Mouse (Mus musculus) intestine, postnatal 0 days (tissue): ENCODE measurements around the gene Sap25. TPM values are rescaled to one million over a fixed set of nuclear protein-coding genes. Genes with fewer than 3 reads are reported as not detected.
A peak's percentile ranks its signal among the peaks of the same experiment; 100 is the strongest.

ENCODE experiments used
- ATAC-seq: fragments of 200-750 bp; cut with Nextera tagmentation; 2 replicates; pipeline ENCODE4 v1.8.0; 2017; ENCODE audit warnings: mild to moderate bottlenecking, moderate TSS enrichment, moderate library complexity
- H3K27ac ChIP-seq: fragments of 300-500 bp; sonication (generic); 2 replicates; pipeline ENCODE4 v1.5.1; 2014; ENCODE audit warnings: mild to moderate bottlenecking, low read depth, low read length, moderate library complexity
- H3K27me3 ChIP-seq: fragments of 300-500 bp; sonication (generic); replicated peaks from 2 replicates; pipeline ENCODE4 v1.6.1; 2014; ENCODE audit warnings: low read length, mixed read lengths; ENCODE audit not compliant: control insufficient read depth, insufficient read depth
- H3K36me3 ChIP-seq: fragments of 300-500 bp; sonication (generic); 2 replicates; pipeline ENCODE4 v1.6.1; 2014; ENCODE audit warnings: mild to moderate bottlenecking, moderate library complexity; ENCODE audit not compliant: control insufficient read depth, insufficient read depth
- H3K4me1 ChIP-seq: fragments of 300-500 bp; sonication (generic); replicated peaks from 2 replicates; pipeline ENCODE4 v1.6.1; 2014; ENCODE audit warnings: antibody characterized with exemption, low read length, mixed read lengths; ENCODE audit not compliant: control insufficient read depth, insufficient read depth
- H3K4me2 ChIP-seq: fragments of 300-500 bp; sonication (generic); replicated peaks from 2 replicates; pipeline ENCODE4 v1.6.1; 2014; ENCODE audit warnings: low read depth, mild to moderate bottlenecking, moderate library complexity
- H3K4me3 ChIP-seq: fragments of 300-500 bp; sonication (generic); 2 replicates; pipeline ENCODE4 v1.5.1; 2014; ENCODE audit warnings: low read depth, low read length
- H3K9ac ChIP-seq: fragments of 300-500 bp; sonication (generic); 2 replicates; pipeline ENCODE4 v1.6.1; 2014; ENCODE audit warnings: mild to moderate bottlenecking, low read depth, low read length
- H3K9me3 ChIP-seq: fragments of 300-500 bp; sonication (generic); 2 replicates; pipeline ENCODE4 v1.6.1; 2016; ENCODE audit warnings: mixed run types; ENCODE audit not compliant: control insufficient read depth
- CTCF ChIP-seq: sonication (generic); IDR thresholded peaks from 2 replicates; pipeline ENCODE4 v1.5.1; 2016; ENCODE audit warnings: low read depth, mild to moderate bottlenecking, control low read depth, antibody characterized with exemption, moderate library complexity
- WGBS: fragments of 180-500 bp; shearing (Covaris S2); extraction: QIAGEN DNeasy Blood & Tissue Kit; methylation state at CpG from one replicate; pipeline ENCODE4 v1.1.7; 2014; 5-methylcytosine and 5-hydroxymethylcytosine counted together
- polyA plus RNA-seq: library from polyadenylated mRNA; unstranded; fragments of >200 nt; fragmentation: Nextera tagmentation; extraction: Ambion mirVana; gene quantifications from 2 replicates; pipeline ENCODE4 v1.2.1, GENCODE M21; 2015

The Sap25 gene
- polyA plus RNA-seq, 1 experiment from 2014 or later: 2.3 TPM

DNA sequence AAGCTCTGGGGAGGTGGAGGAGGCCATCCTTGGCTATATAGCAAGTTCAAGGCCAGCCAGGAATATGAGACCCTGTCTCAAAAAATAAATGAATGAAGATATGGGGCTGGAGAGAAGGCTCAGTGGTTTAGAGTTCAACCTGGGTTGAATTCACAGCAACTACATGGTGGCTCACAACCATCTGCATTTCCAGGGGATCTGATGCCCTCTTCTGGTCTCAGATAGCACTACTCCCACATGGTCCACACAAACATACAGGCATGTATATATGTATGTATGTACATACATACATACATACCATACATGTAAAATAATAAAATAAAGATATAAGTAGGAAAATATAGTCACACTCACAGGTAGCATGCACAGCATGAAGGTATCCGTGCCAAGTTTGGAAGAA is 29.1 kb downstream of the Sap25 start:
- H3K36me3 ChIP-seq: peaks cover 16% of the 10 kb centered on the region
- H3K9ac ChIP-seq: no peak overlapping the region
- no peak overlapping the region for H3K4me3 ChIP-seq
- TF ChIP-seq CTCF: peak; percentile 69
- H3K9me3 ChIP-seq: no peaks in the 10 kb centered on the region
- ATAC-seq: no peak
- WGBS: 89% methylated on average over 1 of the region's 1 CpGs
- no peak overlapping the region for H3K27ac ChIP-seq
- peaks cover 10% of the 10 kb centered on the region for H3K4me1 ChIP-seq
- no peaks in the 10 kb centered on the region for H3K27me3 ChIP-seq
- H3K4me2 ChIP-seq: no peak overlapping the region

GRCm38 (mm10) chr5:137671443-137672240 is 30.5 kb downstream of the Sap25 start:
- peak overlapping the region; percentile 92 for H3K27ac ChIP-seq
- H3K36me3 ChIP-seq: peaks cover 10% of the 10 kb centered on the region
- no peak overlapping the region for H3K4me3 ChIP-seq
- H3K27me3 ChIP-seq: no peaks in the 10 kb centered on the region
- under 1% methylated on average over 9 of the region's 9 CpGs for WGBS
- ATAC-seq: peak; percentile 83
- peaks cover 10% of the 10 kb centered on the region for H3K4me1 ChIP-seq
- no peak; the same call in 1 of the 2 replicates for TF ChIP-seq CTCF
- H3K9me3 ChIP-seq: no peaks in the 10 kb centered on the region
- peak overlapping the region; percentile 31; the same call in 1 of the 2 replicates for H3K9ac ChIP-seq
- peak overlapping the region; percentile 50 for H3K4me2 ChIP-seq

GRCm38 (mm10) chr5:137672361-137672760 is 31.2 kb downstream of the Sap25 start:
- ATAC-seq: 0 out of 2 replicates have a peak, but pooled peaks have one; percentile 1
- no peaks in the 10 kb centered on the region for H3K27me3 ChIP-seq
- H3K27ac ChIP-seq: peak overlapping the region; percentile 92
- H3K4me3 ChIP-seq: no peak overlapping the region
- H3K4me2 ChIP-seq: peak overlapping the region; percentile 50; the same call in 1 of the 2 replicates
- peaks cover 10% of the 10 kb centered on the region for H3K4me1 ChIP-seq
- no peak for TF ChIP-seq CTCF
- peaks cover 4% of the 10 kb centered on the region; the same call in 1 of the 2 replicates for H3K36me3 ChIP-seq
- H3K9me3 ChIP-seq: no peaks in the 10 kb centered on the region
- WGBS: 73% methylated on average over 5 of the region's 5 CpGs
- no peak overlapping the region for H3K9ac ChIP-seq

DNA sequence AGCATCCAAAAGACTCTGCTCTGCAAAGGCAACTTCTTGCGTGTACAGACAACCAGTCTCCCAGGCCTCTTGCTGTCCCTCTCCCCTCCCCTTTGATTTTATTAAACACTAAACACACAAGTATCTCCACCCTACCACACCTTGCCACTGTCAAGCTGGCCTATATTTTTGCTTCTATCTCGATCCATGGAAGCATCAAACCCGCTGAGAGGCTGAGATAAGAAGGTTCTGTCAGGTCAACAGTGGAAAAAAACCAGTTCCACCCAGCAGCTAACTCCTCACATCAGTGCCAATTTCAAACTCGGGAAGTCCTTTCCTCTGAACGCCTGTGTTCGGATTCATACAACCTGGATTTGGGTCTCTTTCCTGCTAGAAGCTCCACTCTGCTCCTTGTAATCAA is 31.9 kb downstream of the Sap25 start:
- H3K36me3 ChIP-seq: no peaks in the 10 kb centered on the region
- H3K4me3 ChIP-seq: no peak overlapping the region
- no peak for TF ChIP-seq CTCF
- no peak overlapping the region for H3K9ac ChIP-seq
- no peaks in the 10 kb centered on the region for H3K9me3 ChIP-seq
- H3K4me1 ChIP-seq: peaks cover 10% of the 10 kb centered on the region
- 54% methylated on average over 6 of the region's 6 CpGs for WGBS
- ATAC-seq: no peak
- H3K27me3 ChIP-seq: no peaks in the 10 kb centered on the region
- no peak overlapping the region for H3K4me2 ChIP-seq
- peak overlapping the region; percentile 92; the same call in 1 of the 2 replicates for H3K27ac ChIP-seq

GRCm38 (mm10) chr5:137674786-137675185 is 33.7 kb downstream of the Sap25 start:
- WGBS: 58% methylated on average over 8 of the region's 8 CpGs
- TF ChIP-seq CTCF: no peak
- no peak overlapping the region for H3K4me2 ChIP-seq
- no peaks in the 10 kb centered on the region for H3K9me3 ChIP-seq
- peak overlapping the region; percentile 57; the same call in 1 of the 2 replicates for H3K27ac ChIP-seq
- H3K36me3 ChIP-seq: no peaks in the 10 kb centered on the region
- H3K27me3 ChIP-seq: no peaks in the 10 kb centered on the region
- H3K4me3 ChIP-seq: no peak overlapping the region
- H3K9ac ChIP-seq: no peak overlapping the region
- no peak for ATAC-seq
- peaks cover 10% of the 10 kb centered on the region for H3K4me1 ChIP-seq

DNA sequence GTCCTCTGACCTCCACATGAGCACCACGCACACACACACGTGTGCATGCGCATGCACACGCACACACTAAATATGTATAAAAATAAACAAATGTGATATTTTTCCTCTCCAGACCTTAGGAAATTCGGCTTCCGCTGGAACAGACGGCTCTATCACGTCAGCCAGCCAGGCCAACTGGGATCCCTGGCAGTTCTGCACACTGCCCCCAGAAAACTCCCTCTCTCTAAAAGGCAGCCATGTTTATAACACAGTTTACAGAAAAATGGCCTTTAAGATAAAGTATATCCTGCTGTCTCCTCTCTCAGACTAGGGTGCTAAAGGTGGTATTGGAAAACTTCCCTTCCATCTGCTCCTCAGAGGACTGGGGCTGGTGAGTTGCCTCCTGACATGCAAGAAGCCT is 36.7 kb downstream of the Sap25 start:
- Histone ChIP-seq H3K27me3 (no peaks in the 10 kb centered on the region), H3K9me3 (no peaks in the 10 kb centered on the region), H3K9ac (no peak overlapping the region), H3K4me1 (0 out of 2 replicates have a peak, but pooled peaks cover 5% of the 10 kb centered on the region), H3K4me3 (no peak overlapping the region), H3K27ac (no peak overlapping the region), H3K4me2 (no peak overlapping the region), H3K36me3 (no peaks in the 10 kb centered on the region)
- 91% methylated on average over 8 of the region's 8 CpGs for WGBS
- no peak for ATAC-seq
- TF ChIP-seq CTCF: no peak
